Mouse (Mus musculus): Measurements from ENCODE around the gene Olfr547.
"Not testable (repeated sequence)": the region's sequence is repeated elsewhere in the genome, so short reads cannot be mapped to it uniquely, and the experiment has no call there.

Olfr547 gene

DNA sequence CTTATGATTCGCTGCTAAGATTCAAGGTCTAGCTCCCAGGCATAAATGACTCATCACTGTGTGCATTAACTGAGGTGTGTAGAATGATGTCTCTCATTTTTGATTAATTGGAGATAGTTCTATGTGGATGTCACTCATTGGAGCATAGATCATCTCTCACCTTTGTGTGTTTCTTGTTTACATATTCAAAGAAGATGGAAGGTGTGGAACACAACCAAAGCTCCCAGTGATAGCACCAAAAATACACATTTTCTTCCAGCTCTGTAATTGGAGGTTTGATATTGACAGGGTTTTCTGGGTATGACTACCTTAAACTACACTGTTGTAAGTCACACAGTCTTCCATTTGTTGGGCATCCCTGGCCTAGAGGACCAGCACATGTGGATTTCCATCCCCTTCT, at the start of gene Olfr547:
Gene Olfr547 (plus strand): TSS at position 301 of the 400 bp plus-strand sequence.
- DNase-seq (ENCODE audit: low spot score in 2 of 2): no peak

DNA sequence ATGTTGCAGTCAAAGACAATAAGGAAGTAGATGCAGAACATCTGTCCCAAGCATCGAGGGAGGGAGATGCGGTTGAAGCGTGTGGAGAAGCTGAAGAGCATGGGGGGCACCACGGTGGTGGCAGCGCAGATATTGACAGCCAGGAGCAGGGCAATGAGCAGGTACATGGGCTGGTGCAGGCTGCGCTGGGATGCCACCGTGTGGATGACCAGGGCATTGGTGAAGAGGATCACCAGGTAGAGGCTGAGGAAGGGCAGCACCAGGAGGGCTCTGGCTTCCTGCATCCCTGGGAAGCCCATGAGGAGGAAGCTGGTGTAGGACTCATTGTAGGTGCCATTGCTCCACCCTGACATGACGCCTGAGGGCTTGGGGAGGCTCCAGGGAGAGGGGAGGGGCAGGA, 49.8 kb upstream of the Olfr547 start:
- not testable (repeated sequence) for DNase-seq (ENCODE audit: low spot score in 2 of 2)

GRCm38 (mm10) chr7:102486105-102486504, 48.4 kb upstream of the Olfr547 start:
- DNase-seq (ENCODE audit: low spot score in 2 of 2): no peak

DNA sequence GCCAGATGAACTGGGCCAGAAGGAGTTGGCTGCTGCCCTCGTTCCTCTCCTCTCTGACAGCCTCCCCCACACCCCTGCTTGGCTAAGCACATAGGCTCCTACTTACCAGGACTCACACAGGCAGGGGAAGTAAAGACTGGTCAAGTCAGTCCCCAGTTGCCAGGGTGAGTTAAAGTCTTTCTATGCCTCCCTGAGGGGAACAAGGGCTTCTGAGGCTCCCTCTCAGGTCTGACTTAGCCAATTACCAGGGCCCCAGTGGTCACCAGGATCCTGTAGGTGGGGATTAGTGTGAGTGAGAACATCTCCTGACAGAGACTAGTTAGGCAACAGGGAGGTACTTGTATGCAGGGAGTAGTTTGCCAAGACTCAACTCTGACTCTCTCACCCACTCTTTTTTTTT, 46.4 kb upstream of the Olfr547 start, which contains the start of gene Olfr544:
Gene Olfr544 (minus strand): TSS at position 153 of the 400 bp plus-strand sequence.
- DNase-seq (ENCODE audit: low spot score in 2 of 2): no peak

- DNase-seq (ENCODE audit: low spot score in 2 of 2): not testable (repeated sequence)
These were observed 40.1 kb upstream of the Olfr547 start for GRCm38 (mm10) chr7:102494416-102494815.

DNA sequence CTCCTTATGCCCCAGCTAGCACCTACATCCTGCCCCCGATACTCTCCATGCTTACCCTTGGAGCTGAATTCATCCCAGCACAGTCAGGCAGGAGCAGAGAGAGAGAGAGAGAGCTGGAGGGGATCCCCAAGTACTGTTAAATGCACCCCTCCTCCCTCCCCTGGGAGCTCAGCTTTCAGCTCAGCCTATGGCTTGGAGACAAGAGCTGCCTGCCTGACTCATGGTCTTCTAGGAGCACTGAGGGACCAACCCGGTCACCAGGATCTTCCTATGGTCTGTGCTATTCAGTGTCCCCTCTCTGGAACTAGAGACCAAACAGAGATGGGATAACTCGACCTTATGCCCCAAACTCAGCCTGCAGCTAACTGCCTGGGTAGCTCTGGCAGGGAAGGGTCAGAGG, 35.1 kb upstream of the Olfr547 start, which contains the start of gene Olfr545:
Gene Olfr545 (minus strand): TSS at position 101 of the 400 bp plus-strand sequence.
- DNase-seq (ENCODE audit: low spot score in 2 of 2): no peak

DNA sequence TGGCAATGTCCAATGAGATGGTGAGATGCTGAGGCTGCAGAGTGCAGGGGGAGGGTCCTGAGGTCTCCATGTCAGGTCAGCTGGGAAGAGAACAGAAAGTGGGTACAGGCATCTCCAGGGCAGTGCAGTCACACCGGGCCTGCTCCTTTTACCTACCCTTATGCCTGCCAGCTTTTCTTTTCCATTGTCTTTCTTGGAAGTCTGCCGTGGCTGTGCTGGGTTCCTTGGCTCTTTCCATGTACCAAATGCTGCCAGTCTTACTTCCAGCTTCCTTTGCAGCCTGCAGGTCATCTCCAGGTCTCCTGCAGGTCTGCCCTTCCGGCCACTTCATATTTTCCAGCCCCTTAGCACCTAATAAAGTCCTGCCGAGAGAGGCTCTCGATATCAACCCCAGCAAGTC, 32.6 kb upstream of the Olfr547 start:
- DNase-seq (ENCODE audit: low spot score in 2 of 2): no peak

- DNase-seq (ENCODE audit: low spot score in 2 of 2): peak; percentile 46 to 73
These were observed 27.7 kb upstream of the Olfr547 start for GRCm38 (mm10) chr7:102506848-102507247.

- DNase-seq (ENCODE audit: low spot score in 2 of 2): peak in 1 of 2 experiments; percentile 44
These were observed 26.5 kb upstream of the Olfr547 start for GRCm38 (mm10) chr7:102508066-102508465.

- no peak for DNase-seq (ENCODE audit: low spot score in 2 of 2)
These were observed 25.9 kb upstream of the Olfr547 start for GRCm38 (mm10) chr7:102508666-102509065.

DNA sequence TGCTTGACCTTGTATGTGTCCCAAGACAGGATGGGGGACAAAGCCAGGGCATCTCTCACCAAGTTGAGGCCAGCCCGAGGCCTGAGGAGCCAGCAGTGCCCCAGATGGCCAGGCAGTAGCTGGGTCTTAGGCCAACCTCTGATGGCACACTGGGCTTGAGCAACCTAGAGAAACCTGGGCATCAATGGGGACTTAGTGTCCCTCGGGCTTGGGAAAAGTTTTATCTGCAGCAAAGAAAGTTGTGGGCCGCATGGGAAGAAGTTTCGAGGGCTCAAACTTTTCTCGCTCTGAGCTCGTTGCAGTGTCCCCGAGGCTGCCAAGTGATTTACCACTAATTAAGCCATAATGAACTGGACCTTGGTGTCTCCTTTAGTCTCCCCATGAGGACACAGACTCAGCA, 24.8 kb upstream of the Olfr547 start:
- peak in 1 of 2 experiments; percentile 44 for DNase-seq (ENCODE audit: low spot score in 2 of 2)

GRCm38 (mm10) chr7:102511927-102512326, 22.6 kb upstream of the Olfr547 start:
- no peak for DNase-seq (ENCODE audit: low spot score in 2 of 2)

GRCm38 (mm10) chr7:102512814-102513435, 21.6 kb upstream of the Olfr547 start:
- peak; percentile 72 to 90 for DNase-seq (ENCODE audit: low spot score in 2 of 2)

GRCm38 (mm10) chr7:102514144-102514543, 20.4 kb upstream of the Olfr547 start:
- peak in 1 of 2 experiments; percentile 23 for DNase-seq (ENCODE audit: low spot score in 2 of 2)

GRCm38 (mm10) chr7:102516261-102517050, 18.1 kb upstream of the Olfr547 start:
- no peak for DNase-seq (ENCODE audit: low spot score in 2 of 2)

- no peak for DNase-seq (ENCODE audit: low spot score in 2 of 2)
These were observed 17.6 kb upstream of the Olfr547 start for GRCm38 (mm10) chr7:102517051-102517335.

GRCm38 (mm10) chr7:102529052-102529451, 5.5 kb upstream of the Olfr547 start:
- DNase-seq (ENCODE audit: low spot score in 2 of 2): no peak

- no peak for DNase-seq (ENCODE audit: low spot score in 2 of 2)
These were observed 6.0 kb downstream of the Olfr547 start, which contains the start of gene Olfr548-ps1 for GRCm38 (mm10) chr7:102540596-102540995. Gene Olfr548-ps1 (plus strand): TSS chr7:102540896.

DNA sequence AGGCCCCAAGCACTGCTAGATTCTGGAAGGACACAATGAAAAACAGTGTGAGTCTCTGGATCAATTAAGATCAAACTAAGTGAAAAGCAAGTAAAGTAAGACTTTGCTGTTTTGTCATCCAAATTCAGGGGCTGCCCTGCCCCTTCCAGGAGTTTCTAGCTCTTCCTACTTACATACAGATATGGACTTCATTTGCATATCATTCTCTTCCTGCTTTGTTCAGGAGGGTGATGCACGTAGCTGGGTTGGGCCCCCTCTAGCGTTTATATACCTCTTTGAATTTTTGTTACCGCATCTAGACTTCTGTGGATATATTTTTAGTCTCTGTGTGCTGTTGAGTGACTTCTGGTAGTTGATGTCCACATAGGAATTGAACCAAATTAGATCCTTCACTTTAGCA, 6.7 kb downstream of the Olfr547 start:
- DNase-seq (ENCODE audit: low spot score in 2 of 2): no peak

DNA sequence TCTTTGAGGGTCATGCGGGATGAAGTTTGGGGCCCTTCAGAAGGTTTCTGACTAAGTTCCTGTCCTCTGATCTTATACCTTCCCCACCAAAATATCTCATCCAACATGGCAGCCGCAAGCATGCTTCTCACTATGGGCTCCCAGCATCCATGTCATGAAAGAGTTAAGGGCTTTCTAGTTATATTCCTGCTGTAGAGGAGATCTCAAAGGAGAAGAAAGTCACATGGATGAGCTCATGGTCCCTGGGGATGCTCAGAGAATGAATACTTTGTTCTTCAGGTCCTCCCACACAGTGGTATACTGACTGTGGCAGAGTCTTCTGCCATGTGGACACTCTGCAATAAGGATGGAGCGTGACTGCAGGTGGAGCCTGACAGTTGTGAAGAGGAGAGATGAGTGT, 15.0 kb downstream of the Olfr547 start, which contains the start of gene Olfr549:
Gene Olfr549 (plus strand): TSS at position 301 of the 400 bp plus-strand sequence.
- no peak for DNase-seq (ENCODE audit: low spot score in 2 of 2)

GRCm38 (mm10) chr7:102553279-102553678, 18.7 kb downstream of the Olfr547 start:
- no peak for DNase-seq (ENCODE audit: low spot score in 2 of 2)

GRCm38 (mm10) chr7:102564999-102565997, 30.7 kb downstream of the Olfr547 start, which contains the start of gene Trim21:
Gene Trim21 (minus strand): TSS chr7:102565486.
- peak; percentile 69 to 78 for DNase-seq (ENCODE audit: low spot score in 2 of 2)

Data from urinary bladder, postnatal 4 days (tissue).